Mouse (Mus musculus) intestine, embryonic 16.5 days (tissue): ENCODE measurements at regions not wholly inside any gene's neighbourhood (a gene's known extent, or its start where the extent isn't known, plus 50 kb on each side); places are given as distances from the start of the nearest gene placed in this dataset.

ENCODE experiments used
- ATAC-seq: fragments of 200-750 bp; cut with Nextera tagmentation; 2 replicates; pipeline ENCODE4 v1.8.0; 2017; ENCODE audit warnings: moderate TSS enrichment, moderate library complexity
- H3K27ac ChIP-seq: fragments of 300-500 bp; sonication (generic); 2 replicates; pipeline ENCODE4 v1.5.1; 2014; ENCODE audit warnings: mild to moderate bottlenecking, low read length
- H3K27me3 ChIP-seq: fragments of 300-500 bp; sonication (generic); replicated peaks from 2 replicates; pipeline ENCODE4 v1.6.1; 2014; ENCODE audit warnings: low read length, control low read depth, mixed read lengths; ENCODE audit not compliant: control insufficient read depth, insufficient read depth
- H3K36me3 ChIP-seq: fragments of 300-500 bp; sonication (generic); 2 replicates; pipeline ENCODE4 v1.6.1; 2014; ENCODE audit warnings: low read length, control low read depth; ENCODE audit not compliant: control insufficient read depth, insufficient read depth
- H3K4me1 ChIP-seq: fragments of 300-500 bp; sonication (generic); 2 replicates; pipeline ENCODE4 v1.6.1; 2014; ENCODE audit warnings: low read length, control low read depth, mixed read lengths; ENCODE audit not compliant: control insufficient read depth, insufficient read depth
- H3K4me2 ChIP-seq: fragments of 300-500 bp; sonication (generic); 2 replicates; pipeline ENCODE4 v1.6.1; 2014; ENCODE audit warnings: low read depth, low read length, control low read depth
- H3K4me3 ChIP-seq: fragments of 300-500 bp; sonication (generic); 2 replicates; pipeline ENCODE4 v1.5.1; 2014; ENCODE audit warnings: mild to moderate bottlenecking, low read length
- H3K9ac ChIP-seq: fragments of 300-500 bp; sonication (generic); 2 replicates; pipeline ENCODE4 v1.6.1; 2014; ENCODE audit warnings: low read depth, low read length
- H3K9me3 ChIP-seq: fragments of 300-500 bp; sonication (generic); 2 replicates; pipeline ENCODE4 v1.6.1; 2016; ENCODE audit warnings: low read length, control low read depth; ENCODE audit not compliant: control insufficient read depth
- WGBS: fragments of 180-500 bp; shearing (Covaris S2); extraction: QIAGEN DNeasy Blood & Tissue Kit; methylation state at CpG from one replicate; pipeline ENCODE4 v1.1.7; 2014; 5-methylcytosine and 5-hydroxymethylcytosine counted together

DNA sequence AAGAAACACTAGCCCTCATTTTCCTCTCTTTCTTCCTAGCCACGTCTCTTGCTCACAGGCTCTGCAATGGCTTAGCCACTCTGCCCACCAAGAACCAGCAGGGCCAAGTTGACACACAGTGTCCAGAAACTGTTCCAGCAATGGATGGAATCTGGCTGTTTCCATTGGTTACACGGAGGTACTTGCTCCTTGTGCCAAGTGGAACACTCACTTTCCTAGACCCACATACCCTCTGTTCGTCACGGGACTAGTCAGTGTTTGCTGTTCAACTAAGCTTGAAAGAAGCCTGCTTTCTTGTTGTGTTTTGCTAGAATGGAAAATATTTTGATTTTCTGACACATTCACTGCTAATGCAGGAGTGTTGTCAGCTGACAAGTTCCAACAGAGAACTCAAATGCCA is 575.7 kb upstream of the Gulo start:
- H3K27ac ChIP-seq, result no peak overlapping the region
- ATAC-seq, result no peak
- no peak overlapping the region for H3K4me3 ChIP-seq
- no peak overlapping the region for H3K4me2 ChIP-seq
- H3K36me3 ChIP-seq, result no peaks in the 10 kb centered on the region
- H3K9me3 ChIP-seq, result no peaks in the 10 kb centered on the region
- H3K27me3 ChIP-seq, result no peaks in the 10 kb centered on the region
- H3K9ac ChIP-seq, result no peak overlapping the region
- 0 out of 2 replicates have a peak, but pooled peaks cover 3% of the 10 kb centered on the region for H3K4me1 ChIP-seq
- WGBS, result 80% methylated on average over 4 of the region's 4 CpGs

DNA sequence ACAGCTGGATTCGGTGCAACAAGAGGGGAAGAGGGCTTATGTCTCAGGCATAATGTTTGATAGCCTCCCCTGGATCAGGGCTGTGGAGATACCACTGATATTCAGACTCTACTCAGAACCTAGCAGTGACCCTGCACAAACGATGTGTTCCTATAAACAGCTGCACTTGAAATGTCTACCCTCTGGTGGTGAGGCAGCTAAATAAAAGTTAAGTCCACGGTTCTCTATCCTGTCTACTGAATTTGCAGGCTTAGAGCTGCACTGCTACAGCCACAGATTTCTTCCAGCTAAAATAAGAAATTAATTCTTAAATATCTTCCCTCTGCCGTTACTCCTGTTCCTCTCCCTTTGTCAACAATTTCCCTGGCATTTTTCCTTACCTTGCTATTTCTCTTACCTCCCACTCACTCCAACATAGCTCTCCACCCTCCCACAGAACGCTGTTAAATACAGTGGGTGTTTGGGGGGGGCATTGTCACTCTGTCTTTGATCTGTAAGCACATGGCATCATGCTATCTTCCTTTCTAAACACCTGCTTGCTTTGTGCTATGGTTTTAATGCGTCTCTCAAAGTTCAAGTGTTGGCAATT is 571.0 kb upstream of the Gulo start:
- H3K4me1 ChIP-seq, result 0 out of 2 replicates have a peak, but pooled peaks cover 3% of the 10 kb centered on the region
- H3K27me3 ChIP-seq, result no peaks in the 10 kb centered on the region
- no peak for ATAC-seq
- no peak overlapping the region for H3K4me2 ChIP-seq
- no peaks in the 10 kb centered on the region for H3K36me3 ChIP-seq
- no peak overlapping the region for H3K9ac ChIP-seq
- H3K4me3 ChIP-seq, result no peak overlapping the region
- no peak overlapping the region for H3K27ac ChIP-seq
- WGBS, result 59% methylated on average over 6 of the region's 6 CpGs
- H3K9me3 ChIP-seq, result 0 out of 2 replicates have a peak, but pooled peaks cover 3% of the 10 kb centered on the region

DNA sequence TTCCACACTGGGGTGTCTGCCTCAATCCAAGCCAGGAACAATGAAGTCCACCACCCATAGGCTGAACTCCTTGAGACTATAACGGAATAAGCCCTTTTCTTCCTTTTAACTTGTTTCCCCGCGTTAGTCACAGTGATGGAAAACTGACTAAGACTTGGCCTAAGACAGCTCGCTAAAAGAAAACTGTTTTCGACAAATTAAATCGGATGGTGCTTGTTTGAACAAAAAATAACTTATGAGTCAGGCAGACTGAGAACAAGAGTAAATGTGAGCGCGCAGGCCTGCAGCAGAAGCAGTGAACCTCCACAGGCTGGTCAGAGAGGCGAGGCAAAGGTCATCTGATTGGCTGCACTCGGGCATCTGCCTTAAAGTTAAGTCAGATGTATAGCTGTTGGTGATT is 557.6 kb upstream of the Gulo start:
- no peaks in the 10 kb centered on the region for H3K9me3 ChIP-seq
- H3K9ac ChIP-seq, result no peak overlapping the region
- H3K27me3 ChIP-seq, result no peaks in the 10 kb centered on the region
- WGBS, result 77% methylated on average over 10 of the region's 10 CpGs
- no peak for ATAC-seq
- no peaks in the 10 kb centered on the region for H3K36me3 ChIP-seq
- H3K4me1 ChIP-seq, result no peaks in the 10 kb centered on the region
- H3K27ac ChIP-seq, result no peak overlapping the region
- no peak overlapping the region for H3K4me3 ChIP-seq
- no peak overlapping the region for H3K4me2 ChIP-seq

DNA sequence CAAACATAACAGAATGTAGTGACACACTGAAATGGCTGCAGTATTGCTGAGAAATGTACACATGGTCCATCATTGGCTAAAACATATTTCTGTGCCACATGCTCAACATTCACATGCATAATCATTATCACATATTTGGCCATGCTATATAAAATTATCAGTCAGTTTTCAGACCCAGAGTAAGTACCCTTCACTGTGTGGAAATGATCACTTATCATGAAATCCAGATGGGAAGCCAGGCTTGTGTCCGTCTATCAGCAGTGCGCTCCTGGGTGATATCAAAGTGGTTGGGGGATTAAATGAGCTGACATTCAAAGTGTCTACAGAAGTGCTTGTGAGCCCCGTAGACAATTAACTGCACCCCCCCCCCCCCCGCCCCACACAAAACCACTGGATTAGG is 553.7 kb upstream of the Gulo start:
- ATAC-seq, result no peak
- H3K36me3 ChIP-seq, result no peaks in the 10 kb centered on the region
- H3K27me3 ChIP-seq, result no peaks in the 10 kb centered on the region
- 73% methylated on average over 4 of the region's 4 CpGs for WGBS
- H3K9me3 ChIP-seq, result no peaks in the 10 kb centered on the region
- H3K9ac ChIP-seq, result no peak overlapping the region
- H3K4me2 ChIP-seq, result no peak overlapping the region
- no peak overlapping the region for H3K4me3 ChIP-seq
- H3K4me1 ChIP-seq, result no peaks in the 10 kb centered on the region
- no peak overlapping the region for H3K27ac ChIP-seq

DNA sequence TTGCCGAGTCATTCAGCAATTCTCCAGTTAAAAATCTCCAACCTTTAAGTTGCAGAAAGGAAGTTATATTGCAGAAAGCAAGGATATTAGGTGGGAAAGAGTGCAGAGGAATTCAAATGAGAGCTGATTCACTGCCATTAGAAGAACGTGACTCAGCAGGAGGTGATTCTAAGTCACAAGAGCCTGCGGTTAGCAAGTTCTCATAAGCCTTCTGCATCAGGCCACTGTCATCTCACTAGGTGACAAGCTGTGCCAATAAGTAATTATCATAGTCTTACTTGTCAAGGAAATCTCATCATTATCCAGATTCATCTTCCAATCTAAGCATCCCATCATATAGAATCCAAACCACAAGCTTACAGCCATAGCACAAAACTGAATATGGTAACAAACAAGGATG is 552.7 kb upstream of the Gulo start:
- Histone ChIP-seq H3K4me2 (no peak overlapping the region), H3K27ac (no peak overlapping the region), H3K9ac (no peak overlapping the region), H3K4me3 (no peak overlapping the region), H3K4me1 (no peaks in the 10 kb centered on the region), H3K36me3 (no peaks in the 10 kb centered on the region), H3K27me3 (no peaks in the 10 kb centered on the region), H3K9me3 (no peaks in the 10 kb centered on the region)
- WGBS, result 87% methylated on average over 3 of the region's 3 CpGs
- no peak for ATAC-seq

DNA sequence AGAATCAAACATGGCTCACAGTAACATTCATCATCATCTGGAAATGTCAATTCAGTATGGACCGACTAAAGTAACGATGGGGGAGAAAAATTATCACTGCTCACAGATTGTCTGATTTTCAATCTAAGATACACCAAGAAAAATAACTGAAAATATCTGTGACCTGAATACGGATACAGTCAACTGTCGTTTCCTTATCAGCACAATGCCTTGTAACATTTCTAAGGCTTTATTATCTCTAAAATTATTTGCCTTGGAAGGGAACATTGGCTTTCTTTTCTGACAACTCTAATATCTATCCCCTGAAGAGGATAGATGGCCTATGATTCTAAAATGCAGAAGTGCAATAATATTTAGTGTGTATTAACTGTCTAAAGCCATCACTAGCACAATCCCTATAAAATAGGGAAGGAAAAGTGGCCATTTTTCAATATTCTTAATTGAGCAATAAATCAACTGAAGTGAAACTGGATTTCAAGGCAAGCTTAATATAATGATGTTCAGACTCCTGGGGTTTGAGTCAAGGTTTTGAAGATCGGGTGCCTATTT is 552.1 kb upstream of the Gulo start:
- 84% methylated on average over 5 of the region's 5 CpGs for WGBS
- no peaks in the 10 kb centered on the region for H3K27me3 ChIP-seq
- H3K4me1 ChIP-seq, result no peaks in the 10 kb centered on the region
- H3K4me2 ChIP-seq, result no peak overlapping the region
- no peak for ATAC-seq
- H3K27ac ChIP-seq, result no peak overlapping the region
- H3K4me3 ChIP-seq, result no peak overlapping the region
- no peaks in the 10 kb centered on the region for H3K36me3 ChIP-seq
- no peaks in the 10 kb centered on the region for H3K9me3 ChIP-seq
- no peak overlapping the region for H3K9ac ChIP-seq

DNA sequence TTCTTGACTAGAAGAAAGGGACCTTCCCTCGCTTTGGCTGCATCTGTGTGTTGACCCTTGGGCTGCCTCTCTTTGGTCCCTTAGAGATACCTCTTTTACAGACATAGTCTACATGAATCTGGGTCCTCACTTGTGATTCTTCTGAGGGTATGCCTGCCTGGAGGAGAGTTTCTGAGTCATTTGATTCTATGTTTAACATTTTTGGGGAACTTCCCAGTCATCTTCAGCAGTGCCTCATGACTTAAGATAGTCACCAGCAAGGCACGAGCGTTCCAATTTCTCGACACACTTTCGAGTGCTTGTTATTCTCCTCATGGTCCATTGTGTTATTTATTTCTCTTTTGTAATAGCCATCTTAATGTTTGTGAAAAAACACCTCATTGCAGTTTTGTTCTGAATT is 549.4 kb upstream of the Gulo start:
- Histone ChIP-seq H3K9ac (no peak overlapping the region), H3K9me3 (no peaks in the 10 kb centered on the region), H3K4me3 (no peak overlapping the region), H3K36me3 (no peaks in the 10 kb centered on the region), H3K27me3 (no peaks in the 10 kb centered on the region), H3K27ac (no peak overlapping the region), H3K4me1 (no peaks in the 10 kb centered on the region), H3K4me2 (no peak overlapping the region)
- WGBS, result 88% methylated on average over 5 of the region's 5 CpGs
- ATAC-seq, result no peak

DNA sequence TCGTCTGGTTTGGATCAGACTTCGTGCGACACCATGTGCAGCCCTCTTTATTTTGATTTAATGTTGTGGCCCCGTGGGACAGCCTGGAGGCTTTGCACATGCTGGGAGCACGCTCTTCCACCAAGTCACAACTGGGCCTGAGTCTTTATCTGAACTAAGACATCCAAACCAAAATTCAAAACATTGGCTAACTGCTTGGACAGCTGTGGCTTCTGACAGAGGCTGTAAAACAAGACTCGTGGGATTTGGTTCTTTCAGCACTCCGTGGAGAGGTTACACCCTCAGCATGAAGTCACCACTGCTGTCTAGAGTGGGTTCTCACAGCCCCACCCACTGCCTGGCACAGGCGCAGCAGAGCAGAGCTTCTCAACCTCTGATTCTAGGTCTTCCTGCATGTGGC is 548.6 kb upstream of the Gulo start:
- WGBS, result 63% methylated on average over 8 of the region's 8 CpGs
- H3K27ac ChIP-seq, result no peak overlapping the region
- H3K9ac ChIP-seq, result no peak overlapping the region
- ATAC-seq, result no peak
- H3K4me3 ChIP-seq, result no peak overlapping the region
- no peaks in the 10 kb centered on the region for H3K27me3 ChIP-seq
- H3K4me1 ChIP-seq, result no peaks in the 10 kb centered on the region
- H3K9me3 ChIP-seq, result no peaks in the 10 kb centered on the region
- no peaks in the 10 kb centered on the region for H3K36me3 ChIP-seq
- H3K4me2 ChIP-seq, result no peak overlapping the region

DNA sequence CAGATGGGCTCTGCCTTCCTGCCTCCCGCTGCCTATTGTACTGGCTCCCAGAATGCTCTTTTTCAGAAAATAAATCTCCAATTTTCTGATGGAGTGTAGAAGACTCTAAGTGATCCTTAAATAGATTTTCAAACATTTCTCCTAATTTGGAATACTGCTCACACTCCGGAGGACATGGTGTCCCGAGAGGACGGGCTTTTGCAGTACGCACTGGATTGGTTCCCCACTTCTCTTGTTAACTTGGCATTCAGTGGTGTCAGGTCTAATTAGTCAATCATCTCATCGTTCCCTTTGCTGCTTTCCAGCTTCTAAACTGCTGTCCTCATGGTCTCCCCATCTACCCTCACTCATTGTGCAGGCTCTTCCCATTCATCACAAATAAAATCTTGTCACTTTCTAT is 529.5 kb upstream of the Gulo start:
- Histone ChIP-seq H3K9ac (no peak overlapping the region), H3K4me1 (no peaks in the 10 kb centered on the region), H3K4me2 (no peak overlapping the region), H3K9me3 (no peaks in the 10 kb centered on the region), H3K36me3 (no peaks in the 10 kb centered on the region), H3K27me3 (no peaks in the 10 kb centered on the region), H3K27ac (no peak overlapping the region), H3K4me3 (no peak overlapping the region)
- no peak for ATAC-seq
- 88% methylated on average over 6 of the region's 6 CpGs for WGBS

DNA sequence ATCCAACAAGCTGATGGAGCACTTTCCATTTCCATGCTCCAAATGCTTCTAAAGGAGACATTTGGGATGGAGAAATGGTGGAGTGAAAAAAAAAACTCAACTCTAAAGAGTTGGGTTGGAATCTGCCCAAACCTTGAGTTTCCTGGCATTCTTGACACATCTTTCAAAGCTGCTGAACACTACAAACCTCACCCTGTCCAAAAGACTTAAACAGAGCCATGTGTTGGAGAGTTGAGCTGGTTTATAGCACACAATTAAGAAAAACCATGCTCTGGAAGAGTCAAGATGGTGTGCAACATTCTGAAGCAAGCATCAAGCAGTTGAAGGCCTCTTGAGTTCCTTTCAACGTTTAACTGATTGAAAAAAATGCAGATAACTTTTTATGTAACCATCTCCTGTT is 525.7 kb upstream of the Gulo start:
- no peaks in the 10 kb centered on the region for H3K4me1 ChIP-seq
- WGBS, result 48% methylated on average over 1 of the region's 1 CpGs
- H3K27ac ChIP-seq, result no peak overlapping the region
- H3K4me3 ChIP-seq, result no peak overlapping the region
- H3K9ac ChIP-seq, result no peak overlapping the region
- no peaks in the 10 kb centered on the region for H3K9me3 ChIP-seq
- H3K4me2 ChIP-seq, result no peak overlapping the region
- H3K36me3 ChIP-seq, result no peaks in the 10 kb centered on the region
- H3K27me3 ChIP-seq, result no peaks in the 10 kb centered on the region
- no peak for ATAC-seq
